Mouse (Mus musculus): Measurements from ENCODE around the gene Hist1h2ag.

GRCm38 (mm10) chr13:22030493-22030892 lies 12.3 kb downstream of the Hist1h2ag start:
- TF ChIP-seq CTCF (conservative IDR thresholded peaks at IDR 0.05; ENCODE audit: insufficient read depth, insufficient read length, low read depth, low read length) (no peak), POLR2A (IDR thresholded peaks at IDR 0.05; ENCODE audit: low read depth, low read length) (no peak)

All from kidney, adult 2 months (tissue).